Mouse (Mus musculus): ENCODE results near the gene 1700012B07Rik.

1700012B07Rik gene

DNA sequence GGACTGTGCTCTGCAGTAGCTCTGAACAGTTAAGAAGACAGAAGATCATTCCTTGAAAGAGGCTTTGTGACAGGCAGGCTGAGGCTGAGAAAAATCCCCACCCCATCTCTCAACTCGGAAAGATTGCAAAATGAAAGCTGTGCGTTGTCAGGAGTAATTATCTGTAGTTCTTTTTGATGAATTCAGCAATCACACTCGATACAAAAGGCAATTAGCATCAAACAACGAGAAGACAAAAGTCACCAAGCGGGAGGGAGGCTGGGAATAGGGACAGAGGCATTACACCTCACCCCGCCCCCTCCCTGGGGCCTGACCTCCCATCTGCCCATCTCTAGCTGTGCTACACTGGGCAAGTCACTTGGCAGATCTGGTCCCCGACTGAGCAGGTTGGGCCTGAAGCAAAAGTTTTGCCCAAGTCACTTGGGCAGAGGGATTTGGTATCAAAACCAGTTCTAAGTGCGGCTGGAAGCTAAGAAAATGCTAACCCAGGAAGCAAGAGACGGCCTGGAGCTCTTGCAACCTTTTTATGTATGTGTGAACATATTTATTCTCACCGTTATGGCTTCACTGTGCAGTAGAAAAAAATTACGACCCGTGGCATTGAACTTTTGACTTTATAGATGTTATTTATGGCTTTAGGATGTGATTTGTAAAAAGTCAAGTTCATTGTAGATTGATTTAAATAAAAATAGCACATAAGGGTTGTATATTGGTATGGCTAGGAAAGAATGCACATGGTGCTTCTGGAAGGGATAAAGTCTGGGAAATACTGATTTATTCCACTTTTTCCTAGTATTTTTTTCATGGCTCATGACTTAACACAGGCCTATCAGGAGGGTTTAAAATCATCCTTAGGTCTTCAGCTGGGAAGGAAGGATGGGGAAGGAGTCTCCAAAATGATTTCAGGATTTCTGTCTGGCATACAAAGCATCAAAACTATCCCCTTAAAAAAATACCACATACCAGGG is 75.9 kb downstream of the 1700012B07Rik start:
- no peak for DNase-seq (ENCODE audit: low read depth)

DNA sequence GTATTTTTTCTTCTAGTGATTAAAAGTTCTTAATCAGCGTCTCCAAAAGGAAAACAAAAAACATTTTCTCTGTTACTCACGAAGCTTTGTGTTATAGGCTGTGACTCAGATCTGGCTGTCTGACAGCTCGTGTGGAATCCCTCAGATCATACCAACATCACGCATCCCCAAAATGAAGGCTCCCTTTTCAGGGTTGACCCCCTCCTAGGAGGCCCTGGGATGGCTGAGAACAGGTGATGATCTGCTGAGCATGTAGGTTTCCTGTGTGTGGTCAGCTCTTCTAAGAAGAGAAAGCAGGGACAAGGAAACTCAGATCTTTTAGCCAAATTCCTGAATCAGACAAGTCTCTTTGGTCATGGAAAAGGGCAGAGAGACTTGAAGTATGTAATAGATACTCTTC is 82.6 kb downstream of the 1700012B07Rik start:
- no peak for DNase-seq (ENCODE audit: low read depth)

DNA sequence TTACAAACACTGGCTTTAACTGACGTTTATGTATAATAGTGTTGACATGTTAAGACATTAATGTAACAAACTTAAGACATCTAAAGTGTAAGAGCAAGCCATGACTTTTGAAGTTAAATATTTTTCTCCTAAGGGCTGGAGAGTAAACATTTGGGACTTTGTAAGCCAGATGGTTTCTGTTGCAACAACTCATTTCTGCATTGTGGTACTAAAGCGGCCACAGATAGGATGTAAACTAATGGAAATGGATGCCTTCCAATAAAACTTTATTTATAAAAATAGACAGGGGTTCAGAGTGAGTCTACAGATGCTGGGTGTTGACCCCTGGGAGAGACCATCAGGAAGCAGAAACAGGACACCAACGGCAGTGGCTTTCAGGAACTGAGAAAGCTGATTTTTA is 89.9 kb downstream of the 1700012B07Rik start:
- DNase-seq (ENCODE audit: low read depth) = no peak
